Mouse (Mus musculus) urinary bladder, adult 18-20 months (tissue): Measurements from ENCODE around the gene Polr3a.
"Not testable (repeated sequence)": the region's sequence is repeated elsewhere in the genome, so short reads cannot be mapped to it uniquely, and the experiment has no call there.

Source experiments
- DNase-seq, 2 experiments: peaks; one replicate each; pipeline ENCODE4 v3.0.0; 2022; ENCODE audit warnings: low spot score in 2 of 2, mixed read lengths in 2 of 2

The Polr3a gene

DNA sequence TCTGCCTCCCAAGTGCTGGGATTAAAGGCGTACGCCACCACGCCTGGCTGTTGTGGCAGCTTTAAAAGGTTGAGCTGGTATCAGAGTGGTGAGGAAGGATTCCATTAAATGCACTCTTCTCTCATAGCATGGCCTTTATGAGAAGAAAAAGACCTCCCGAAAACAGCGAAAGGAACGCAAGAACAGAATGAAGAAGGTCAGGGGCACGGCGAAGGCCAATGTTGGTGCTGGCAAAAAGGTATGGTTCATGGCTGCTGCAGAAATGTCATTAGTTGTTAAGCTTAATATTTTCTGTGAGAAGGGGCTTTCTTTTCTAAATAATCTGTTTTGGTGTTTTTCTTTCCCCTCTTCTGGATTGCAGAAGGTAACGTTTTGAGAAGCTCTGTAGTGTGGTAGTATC is 6.4 kb upstream of the Polr3a start:
- DNase-seq, result no peak

- no peak for DNase-seq
Measured at GRCm38 (mm10) chr14:24491266-24491981, 4.6 kb upstream of the Polr3a start.

DNA sequence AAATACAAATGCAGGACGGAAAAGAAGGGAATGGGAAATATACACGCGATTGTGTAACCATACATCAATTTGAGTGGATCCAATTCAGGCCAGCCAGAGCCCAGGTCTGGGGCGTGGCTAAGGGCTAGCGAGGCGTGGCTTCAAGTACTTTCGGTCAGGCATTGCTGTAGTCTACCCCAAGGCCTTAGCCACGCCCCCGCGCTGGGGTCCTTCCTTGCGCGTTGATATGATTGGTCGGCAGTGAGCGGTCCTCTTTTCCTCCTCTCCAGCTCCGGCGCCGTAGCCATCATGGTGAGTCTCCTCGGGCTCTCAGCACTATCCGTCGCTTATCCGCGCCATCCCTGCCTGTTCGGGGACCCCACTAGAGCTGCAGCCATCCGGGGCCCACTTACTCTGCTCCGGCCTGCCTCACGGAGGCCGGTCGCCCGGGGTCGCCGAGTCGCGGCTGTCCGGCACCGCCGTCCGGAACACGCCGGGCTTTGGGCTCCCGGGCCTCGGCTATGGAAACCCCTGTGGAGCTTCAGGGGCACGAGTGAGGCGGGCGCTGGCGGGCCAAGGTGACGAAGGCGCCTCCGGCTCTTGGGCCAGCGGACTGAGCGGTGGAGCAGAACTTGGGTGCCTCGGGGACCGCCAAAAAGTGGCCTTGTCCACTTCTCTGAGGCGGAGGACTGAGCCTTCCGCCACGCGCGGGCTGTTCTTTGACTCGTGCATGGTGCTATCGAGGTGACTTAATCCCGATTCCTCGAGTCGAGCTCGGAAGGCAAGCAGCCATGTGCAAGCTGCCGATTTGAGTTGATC is 3.8 kb upstream of the Polr3a start:
- DNase-seq, result peak; percentile 93 to 95

DNA sequence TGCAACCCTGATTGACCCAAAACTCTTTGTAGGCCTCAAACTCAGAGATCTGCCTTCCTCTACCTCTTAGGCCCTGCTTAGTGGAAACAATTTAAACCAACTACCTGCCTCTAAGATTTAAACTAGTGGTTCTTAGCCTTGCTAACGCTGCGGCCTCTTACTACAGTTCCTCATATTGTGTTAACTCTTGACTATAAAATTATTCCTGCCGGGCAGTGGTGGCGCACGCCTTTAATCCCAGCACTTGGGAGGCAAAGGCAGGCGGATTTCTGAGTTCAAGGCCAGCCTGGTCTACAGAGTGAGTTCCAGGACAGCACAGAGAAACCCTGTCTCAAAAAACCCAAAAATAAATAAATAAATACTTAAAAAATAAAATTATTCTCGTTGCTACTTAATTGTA is 2.9 kb upstream of the Polr3a start:
- not testable (repeated sequence) for DNase-seq

- no peak for DNase-seq
Measured at GRCm38 (mm10) chr14:24486241-24486767, 554 bp downstream of the Polr3a start.

GRCm38 (mm10) chr14:24468806-24469205 is 18.1 kb downstream of the Polr3a start:
- DNase-seq, result no peak

GRCm38 (mm10) chr14:24458191-24458590 is 28.7 kb downstream of the Polr3a start:
- DNase-seq, result no peak

GRCm38 (mm10) chr14:24443529-24443928 is 43.3 kb downstream of the Polr3a start:
- DNase-seq, result not testable (repeated sequence)
